Mouse (Mus musculus) embryonic fibroblast, embryonic 13.5 days (primary cell): ENCODE results near the gene Ampd2.

Experiments
- CTCF ChIP-seq: IDR thresholded peaks from 2 replicates; pipeline ENCODE4 v1.5.1; 2011; ENCODE audit warnings: mild to moderate bottlenecking, control low read depth, low read length, moderate library complexity, borderline replicate concordance; ENCODE audit not compliant: insufficient read depth
- POLR2A ChIP-seq: IDR thresholded peaks from 2 replicates; pipeline ENCODE4 v1.6.1; 2011; ENCODE audit warnings: low read depth, mild to moderate bottlenecking, control low read depth, low read length, moderate library complexity

- TF ChIP-seq POLR2A (no peak), CTCF (no peak)
Observed at GRCm38 (mm10) chr3:108096726-108097125, 10.3 kb upstream of the Ampd2 start.
